14 mouse cellular contexts compared by ENCODE assay signal in genomic region chr2:161961179-161962163, GRCm38 (mm10).
DNase-seq lines count a peak whose midpoint lies in the region; TF ChIP-seq lines count a peak whose summit lies in the region.
"Had no signal": no experiment of that assay in that cellular context is flagged by ENCODE, and none has a peak within 500 bp of the region (broad histone marks: within the 10 kb centered on the region; RNA-seq: fewer than 3 reads in every experiment).

No protein-coding gene starts in this region.

- H3K4me3 ChIP-seq in kidney, adult 2 months (ENCODE audit: insufficient read depth, low read depth, low read length), result no peak overlapping the region
- H3K4me3 ChIP-seq: erythroblast, embryonic 14.5 days; heart, embryonic 15.5 days; midbrain, embryonic 12.5 days had no signal

- H3K4me1 ChIP-seq in kidney, adult 2 months (ENCODE audit: control insufficient read depth, insufficient read depth, low read length), result no peaks in the 10 kb centered on the region
- H3K4me1 ChIP-seq: heart, embryonic 15.5 days; midbrain, embryonic 12.5 days had no signal

- no peak for TF ChIP-seq POLR2A in kidney, adult 2 months (IDR thresholded peaks at IDR 0.05; ENCODE audit: low read depth, low read length)

- no peak for TF ChIP-seq CTCF in kidney, adult 2 months (conservative IDR thresholded peaks at IDR 0.05; ENCODE audit: insufficient read depth, insufficient read length, low read depth, low read length)

- no peaks in the 10 kb centered on the region for H3K36me3 ChIP-seq in kidney, adult 2 months (ENCODE audit: control insufficient read depth, insufficient read depth, low read length)
- H3K36me3 ChIP-seq: heart, embryonic 15.5 days; midbrain, embryonic 12.5 days had no signal

- peak; percentile 47 for DNase-seq in kidney, adult 2 months
- no peak for DNase-seq in kidney, postnatal 10 days
- peak; percentile 38 to 41 for DNase-seq in right cerebral cortex, postnatal 10 days (ENCODE audit: low spot score in 2 of 2)
- DNase-seq in right cerebral cortex, postnatal 36 days (ENCODE audit: low spot score in 2 of 2), result no peak
- peak; percentile 85 for DNase-seq in cerebellum, adult 9-10 months
- no peak for DNase-seq in embryo, embryonic 10 days (ENCODE audit: low spot score)
- DNase-seq in embryo, embryonic 10.5 days (ENCODE audit: low spot score), result no peak
- DNase-seq: embryo, embryonic 11 days; gastrocnemius, postnatal 14 days; liver; spleen, adult 18-20 months had no signal

- H3K27ac ChIP-seq in kidney, adult 2 months (ENCODE audit: insufficient read depth, low read depth, low read length), result no peak overlapping the region
- H3K27ac ChIP-seq: heart, embryonic 15.5 days; midbrain, embryonic 12.5 days had no signal

- 77% methylated on average over 7 of the region's 7 CpGs for WGBS in kidney, adult 2 months

- H3K27me3 ChIP-seq in kidney, adult 2 months (replicated peaks; ENCODE audit: control insufficient read depth, insufficient read depth, low read length), result no peaks in the 10 kb centered on the region
- H3K27me3 ChIP-seq: heart, embryonic 15.5 days; midbrain, embryonic 12.5 days had no signal

Comparison
In these comparisons a context has a peak if more than half of its experiments do, and no peak if none do; other contexts are left out.
1. DNase-seq: peak in kidney, adult 2 months (single experiment), right cerebral cortex, postnatal 10 days (2 of 2) and cerebellum, adult 9-10 months (single experiment); none in kidney, postnatal 10 days (single experiment), right cerebral cortex, postnatal 36 days (0 of 2), embryo, embryonic 10 days (single experiment) and embryo, embryonic 10.5 days (single experiment).